Mouse (Mus musculus) urinary bladder, adult 2 months (tissue): ENCODE measurements at regions not wholly inside any gene's neighbourhood (a gene's known extent, or its start where the extent isn't known, plus 50 kb on each side); places are given as distances from the start of the nearest gene placed in this dataset.

Experiments
- DNase-seq: peaks from one replicate; pipeline ENCODE4 v3.0.0; 2022; ENCODE audit warnings: low spot score

DNA sequence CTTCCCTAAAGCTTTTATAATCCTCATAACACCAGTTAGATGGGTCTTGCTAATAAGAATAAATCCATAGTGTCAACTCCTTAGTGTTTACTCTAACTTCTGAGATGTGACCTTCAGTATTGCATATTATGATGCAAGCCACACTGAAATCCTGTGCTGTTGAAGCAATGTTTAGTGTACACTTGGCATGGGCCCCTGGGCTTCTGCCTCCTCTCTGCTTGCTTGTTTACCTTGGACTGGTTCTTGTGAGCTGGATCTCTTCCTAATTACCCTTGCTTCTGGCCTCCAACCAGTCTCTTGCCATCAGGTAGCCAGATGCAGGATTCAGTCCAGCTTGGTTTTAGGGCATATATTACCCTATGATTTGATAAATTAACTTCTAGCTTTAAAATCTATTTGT is 57.0 kb downstream of the Rgs2 start:
- no peak for DNase-seq

GRCm38 (mm10) chr1:143941465-143941864 is 62.5 kb downstream of the Rgs2 start:
- DNase-seq: peak; percentile 43

DNA sequence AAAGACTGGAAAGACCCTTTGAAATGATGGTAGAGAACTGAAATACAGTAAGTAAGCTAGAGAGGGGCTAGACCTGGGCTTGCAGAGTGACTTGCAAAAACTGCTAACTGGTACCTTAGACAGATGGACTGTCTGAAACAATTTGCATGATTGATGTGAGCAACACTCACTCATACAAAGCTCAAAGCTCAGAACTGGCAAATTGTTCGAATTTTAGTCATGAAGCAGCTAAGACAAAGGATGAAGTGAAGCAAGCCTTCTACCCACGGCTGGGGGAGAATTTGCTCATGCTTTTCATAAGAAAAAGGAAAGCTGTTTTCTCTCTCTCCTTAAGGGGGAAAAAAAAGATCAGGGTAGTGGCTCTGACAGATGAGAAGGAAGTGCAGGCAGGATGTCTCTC is 64.5 kb downstream of the Rgs2 start:
- no peak for DNase-seq

- DNase-seq: no peak
Observed at GRCm38 (mm10) chr1:143938569-143938968, 65.4 kb downstream of the Rgs2 start.

DNA sequence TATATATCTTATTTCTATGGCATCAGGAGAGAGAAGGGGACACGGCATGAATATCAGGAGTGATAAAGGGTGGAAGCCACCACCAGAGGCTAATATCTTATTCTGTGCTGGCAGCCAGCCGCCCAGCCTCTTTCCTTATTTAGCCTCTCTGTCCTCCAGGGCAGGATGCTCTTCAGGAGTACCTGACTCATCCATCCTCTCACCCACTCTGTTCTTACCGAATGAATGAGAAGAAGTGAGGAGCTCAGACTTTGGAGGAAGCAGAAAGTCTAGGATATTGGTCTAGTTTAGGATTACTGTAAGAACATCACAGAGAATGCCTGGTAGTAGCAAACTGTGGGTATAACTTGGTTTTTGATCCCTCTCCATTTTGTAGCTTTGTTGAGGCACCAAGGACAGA is 73.2 kb downstream of the Rgs2 start:
- DNase-seq: no peak

GRCm38 (mm10) chr1:143929567-143930165 is 74.3 kb downstream of the Rgs2 start:
- no peak for DNase-seq

- DNase-seq: no peak
Observed at GRCm38 (mm10) chr1:143922499-143922898, 81.5 kb downstream of the Rgs2 start.

- no peak for DNase-seq
Observed at GRCm38 (mm10) chr1:143920256-143920655, 83.7 kb downstream of the Rgs2 start.

DNA sequence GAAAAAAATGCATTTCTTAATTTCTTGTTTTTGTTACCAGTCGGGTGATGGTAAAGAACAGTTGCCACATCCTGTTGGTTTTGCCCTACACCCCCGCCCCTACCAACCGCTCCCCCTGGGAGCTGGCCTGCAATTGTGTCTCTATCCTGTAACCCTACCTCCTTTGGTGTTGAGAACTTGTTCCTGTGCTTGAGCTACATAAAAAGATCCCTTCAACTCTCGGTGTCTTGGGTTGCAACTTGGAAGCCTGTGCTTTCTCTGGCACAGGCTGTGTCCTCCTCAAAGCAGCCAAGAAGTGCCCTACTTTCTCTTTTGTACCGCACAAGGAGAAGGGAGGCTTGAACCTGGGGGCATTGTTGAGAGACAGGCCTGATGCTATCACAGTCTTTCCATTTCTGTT is 85.0 kb downstream of the Rgs2 start:
- no peak for DNase-seq

DNA sequence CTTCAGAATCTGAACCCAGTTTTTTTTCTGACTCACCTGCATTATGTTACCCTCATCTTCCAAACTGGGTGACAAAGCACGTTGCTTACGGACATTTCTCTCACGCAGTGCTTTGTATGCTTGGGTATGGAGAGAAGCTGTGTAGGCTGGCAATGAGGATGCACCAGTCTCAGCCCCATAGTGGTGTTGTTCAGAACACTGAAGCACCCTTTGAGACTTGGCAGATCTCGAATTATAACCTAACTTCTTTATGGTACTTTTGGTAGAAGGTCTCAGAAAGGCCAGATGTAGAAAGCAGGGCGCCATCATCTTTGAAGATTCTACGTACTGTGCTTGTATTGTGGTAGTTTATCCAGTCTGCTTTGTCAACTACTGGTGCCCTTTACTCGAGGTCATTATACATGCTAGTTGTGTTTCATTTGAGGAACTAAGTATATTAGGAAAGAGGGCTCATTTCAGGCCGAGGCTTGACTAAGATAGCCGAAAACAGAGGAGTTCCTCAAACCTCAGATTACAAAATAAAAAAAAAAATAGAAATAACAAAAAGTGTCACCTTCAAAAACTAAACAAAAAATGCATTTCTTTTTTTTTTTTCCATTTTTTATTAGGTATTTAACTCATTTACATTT is 85.7 kb downstream of the Rgs2 start:
- no peak for DNase-seq

GRCm38 (mm10) chr1:143917623-143918022 is 86.3 kb downstream of the Rgs2 start:
- no peak for DNase-seq

DNA sequence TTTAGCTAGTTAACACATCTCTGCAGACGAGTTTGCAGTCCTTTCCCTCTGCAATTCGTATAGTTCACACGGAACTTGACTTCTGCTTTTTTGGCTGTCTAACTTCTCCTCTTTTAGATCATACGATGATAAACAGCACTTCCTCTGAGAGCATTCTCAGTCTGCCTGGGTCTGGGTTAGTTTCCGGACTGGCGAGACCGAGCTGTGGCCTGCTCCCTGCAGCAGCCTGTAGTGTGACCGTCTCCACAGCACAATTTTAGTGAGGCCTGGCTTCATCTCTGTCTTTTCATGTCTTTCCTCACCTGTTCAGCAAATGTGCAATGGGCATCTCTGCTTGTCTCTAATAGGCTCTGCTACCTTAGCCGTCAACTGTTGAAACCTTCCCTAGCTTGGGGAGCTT is 87.4 kb downstream of the Rgs2 start:
- DNase-seq: no peak

GRCm38 (mm10) chr1:143912586-143912985 is 91.4 kb downstream of the Rgs2 start:
- no peak for DNase-seq

GRCm38 (mm10) chr1:143911230-143911629 is 92.7 kb downstream of the Rgs2 start:
- no peak for DNase-seq

GRCm38 (mm10) chr1:143910530-143910929 is 93.4 kb downstream of the Rgs2 start:
- DNase-seq: no peak

- no peak for DNase-seq
Observed at GRCm38 (mm10) chr1:143907312-143907711, 96.6 kb downstream of the Rgs2 start.

GRCm38 (mm10) chr1:143906881-143907280 is 97.1 kb downstream of the Rgs2 start:
- DNase-seq: no peak

DNA sequence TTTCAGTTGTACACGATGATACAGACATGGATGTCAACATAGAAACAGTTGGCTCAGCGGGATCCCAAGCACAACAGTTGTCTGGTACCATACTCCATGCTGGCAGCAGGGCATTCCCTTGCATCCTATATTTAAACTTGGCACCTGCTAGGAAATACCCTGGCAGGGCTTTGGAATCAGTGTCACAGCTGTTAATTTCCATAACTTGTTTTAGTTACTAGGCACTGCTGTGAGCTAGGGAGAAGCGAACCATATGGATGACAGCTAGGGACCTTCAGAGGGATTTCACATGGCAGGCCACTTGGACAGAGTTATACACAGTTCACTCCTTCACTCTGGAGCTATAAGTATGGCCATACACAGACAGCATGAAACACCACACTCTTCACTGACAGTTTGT is 100.0 kb downstream of the Rgs2 start:
- no peak for DNase-seq

- DNase-seq: no peak
Observed at GRCm38 (mm10) chr1:143903234-143903633, 100.7 kb downstream of the Rgs2 start.

DNA sequence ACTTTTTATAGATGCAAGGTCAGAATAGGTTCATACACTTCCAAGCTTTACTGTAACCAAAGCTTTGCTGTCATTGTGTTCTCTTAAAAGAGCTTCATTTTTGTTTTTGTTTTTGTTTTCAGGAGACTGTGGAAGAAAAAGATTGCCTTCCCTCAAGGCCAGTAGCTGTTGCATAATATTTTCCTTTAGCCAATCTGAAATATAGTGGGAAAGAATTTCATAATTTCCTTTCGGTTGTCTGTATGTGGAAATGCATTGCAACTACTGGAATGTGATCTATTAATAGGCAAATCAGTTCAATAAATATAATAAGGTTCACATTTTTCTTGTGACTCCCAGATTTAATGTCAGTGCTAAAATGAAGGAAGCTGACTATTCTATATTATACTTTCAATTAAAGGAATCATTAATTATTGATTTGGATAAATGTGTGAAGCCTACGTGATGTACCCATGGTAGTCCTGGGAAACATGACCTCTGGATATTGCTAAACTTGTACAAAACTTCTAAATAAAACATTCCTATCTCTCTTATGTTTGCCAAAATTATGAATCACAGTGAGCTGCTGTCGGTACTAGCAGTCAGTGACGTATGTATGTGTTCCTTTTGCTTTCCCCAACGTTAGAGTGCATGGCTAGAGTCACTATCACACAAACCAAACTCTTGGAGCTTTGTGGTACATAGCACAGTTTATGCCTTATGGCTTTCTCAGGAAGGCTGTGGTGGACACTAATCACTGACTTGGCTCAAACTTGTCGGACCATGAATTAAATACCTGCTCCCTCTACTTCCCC is 102.6 kb downstream of the Rgs2 start:
- no peak for DNase-seq

DNA sequence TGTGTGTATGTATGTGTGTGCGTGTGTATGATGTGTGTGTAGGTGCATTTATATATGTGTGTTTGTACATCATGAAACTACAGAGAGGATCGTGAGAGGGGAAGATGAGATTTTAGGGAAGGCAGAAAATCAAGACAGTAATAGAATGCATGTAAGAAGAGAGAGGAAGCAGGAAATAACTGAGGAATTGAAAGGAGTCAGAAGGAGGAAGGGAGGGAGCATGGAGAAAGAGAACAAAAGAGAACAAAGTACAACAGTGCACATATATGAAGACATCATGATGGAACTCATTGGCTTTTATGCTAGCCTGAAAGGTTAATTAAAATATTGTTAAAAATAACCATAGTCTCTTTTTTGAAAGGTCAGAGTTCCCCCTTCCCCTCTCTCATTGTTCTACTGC is 111.4 kb downstream of the Uchl5 start:
- no peak for DNase-seq

DNA sequence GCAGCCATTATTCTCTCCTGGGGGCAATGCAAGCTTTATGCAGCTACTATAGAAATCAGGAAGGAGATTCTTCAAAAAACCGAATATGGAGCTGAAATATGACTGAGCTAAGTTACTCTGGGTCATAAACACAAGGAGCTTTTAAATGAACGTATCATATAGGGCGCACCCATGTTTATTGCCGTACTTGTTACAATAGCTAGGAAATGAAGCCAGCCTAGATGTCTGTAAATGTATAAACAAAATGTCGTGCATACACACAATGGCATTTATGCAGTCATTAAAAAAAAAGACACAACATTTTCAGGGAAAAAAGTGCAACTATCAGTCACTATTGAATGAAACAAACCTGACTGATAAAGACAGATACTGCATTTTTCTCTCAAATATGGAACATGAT is 111.0 kb downstream of the Uchl5 start:
- no peak for DNase-seq

- no peak for DNase-seq
Observed at GRCm38 (mm10) chr1:143886014-143886413, 108.9 kb downstream of the Uchl5 start.
